Mouse (Mus musculus) left cerebral cortex, postnatal 25 days (tissue): ENCODE data around the gene Pcid2. TPM values are rescaled to one million over a fixed set of nuclear protein-coding genes. Genes with fewer than 3 reads are reported as not detected.

Experiments used
- microRNA-seq, 2 experiments: library from miRNA; unstranded; fragments of <30 nt; microRNA quantifications; one replicate each; pipeline ENCODE4 v1.2.0; 2022
- total RNA-seq, 2 experiments: library from RNA; stranded (reverse); gene quantifications; 2 replicates each; pipeline ENCODE4 v1.2.3; 2021

Pcid2 gene
- total RNA-seq, 2 experiments from 2014 or later, result 28.1 to 30.0 TPM

Small RNA genes lying within 50 kb of the gene (microRNA-seq; reads per million reads assigned to microRNA genes)
- gene Mir7065, result 0 to 0.25 reads per million in 2 experiments

Other genes with a start within 250 kb of the Pcid2 start
- 100 to 1,000 TPM; 241 to 256 TPM for gene Mcf2l, start 231.7 kb downstream of the Pcid2 start, total RNA-seq
- gene F7, start 79.4 kb downstream of the Pcid2 start, total RNA-seq, result not detected
- gene F10, start 68.2 kb downstream of the Pcid2 start, total RNA-seq, result not detected
- not detected for gene Proz, start 44.5 kb downstream of the Pcid2 start, total RNA-seq
- gene Cul4a, start 162 bp upstream of the Pcid2 start, total RNA-seq, result 10 to 100 TPM; 54.2 to 54.6 TPM
- 100 to 1,000 TPM; 285 to 291 TPM for gene Lamp1, start 53.7 kb upstream of the Pcid2 start, total RNA-seq
- gene Grtp1, start 95.2 kb upstream of the Pcid2 start, total RNA-seq, result 1 to 10 TPM; 4.0 to 4.9 TPM
- 1 to 10 TPM in 1 of 2 experiments, under 1 TPM in 1; 0.60 to 1.4 TPM for gene Adprhl1, start 148.7 kb upstream of the Pcid2 start, total RNA-seq
- 10 to 100 TPM; 40.7 to 43.3 TPM for gene Dcun1d2, start 182.7 kb upstream of the Pcid2 start, total RNA-seq
- 10 to 100 TPM; 48.0 to 56.1 TPM for gene Tmco3, start 182.7 kb upstream of the Pcid2 start, total RNA-seq
- 10 to 100 TPM; 65.7 to 66.9 TPM for gene Tfdp1, start 233.3 kb upstream of the Pcid2 start, total RNA-seq